Mouse (Mus musculus) heart, adult 2 months (tissue): ENCODE data around the gene Cisd2.

Source experiments
- CTCF ChIP-seq: fragments of 200-600 bp; IDR thresholded peaks from 2 replicates; pipeline ENCODE4 v1.8.1; 2022; ENCODE audit warnings: antibody characterized with exemption, mild to moderate bottlenecking, moderate library complexity
- POLR2A ChIP-seq: fragments of 200-500 bp; IDR thresholded peaks from 2 replicates; pipeline ENCODE4 v1.6.1; 2011; ENCODE audit warnings: mild to moderate bottlenecking, low read depth, low read length, control low read depth; ENCODE audit not compliant: insufficient read depth

DNA sequence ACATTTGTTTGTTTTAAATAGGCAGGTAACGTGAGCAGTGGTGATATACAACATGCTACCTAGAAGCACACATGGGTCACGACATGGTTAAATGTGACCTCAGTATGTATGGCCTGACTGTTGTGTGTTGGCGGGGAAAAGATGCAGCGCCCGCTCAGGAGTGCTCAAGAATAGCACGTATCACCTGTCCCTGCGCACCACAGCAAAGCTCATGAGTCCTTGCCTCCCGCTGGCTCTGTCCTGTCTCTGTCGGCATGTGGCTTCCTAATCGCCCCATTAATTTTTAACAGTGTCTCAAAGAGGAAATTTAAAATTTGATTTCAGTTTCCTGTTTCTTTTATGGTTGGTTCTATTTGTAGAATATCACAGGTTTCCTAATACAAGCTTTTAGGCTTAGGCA is 46.3 kb downstream of the Cisd2 start:
- TF ChIP-seq POLR2A (no peak), CTCF (no peak)
